Mouse (Mus musculus): Measurements from ENCODE around the gene Tph2.
"Not testable (repeated sequence)": the region's sequence is repeated elsewhere in the genome, so short reads cannot be mapped to it uniquely, and the experiment has no call there.

Gene Tph2

GRCm38 (mm10) chr10:115184697-115185096 lies at the start of gene Tph2:
Gene Tph2, minus strand, starts transcription at chr10:115185022.
- in situ Hi-C loops (cut with MboI) = no loop called here

GRCm38 (mm10) chr10:115233798-115234197 lies 49.0 kb upstream of the Tph2 start:
- in situ Hi-C loops (cut with MboI) = no loop called here

- in situ Hi-C loops (cut with MboI) = no loop called here
Observed at GRCm38 (mm10) chr10:115232513-115232912, 47.7 kb upstream of the Tph2 start.

- in situ Hi-C loops (cut with MboI) = no loop called here
Observed at GRCm38 (mm10) chr10:115229023-115229422, 44.2 kb upstream of the Tph2 start.

- in situ Hi-C loops (cut with MboI) = no loop called here
Observed at GRCm38 (mm10) chr10:115226586-115226985, 41.8 kb upstream of the Tph2 start.

- in situ Hi-C loops (cut with MboI) = no loop called here
Observed at GRCm38 (mm10) chr10:115223845-115224244, 39.0 kb upstream of the Tph2 start.

- in situ Hi-C loops (cut with MboI) = no loop called here
Observed at GRCm38 (mm10) chr10:115212916-115213580, 28.2 kb upstream of the Tph2 start.

- in situ Hi-C loops (cut with MboI) = no loop called here
Observed at GRCm38 (mm10) chr10:115205825-115206224, 21.0 kb upstream of the Tph2 start.

- in situ Hi-C loops (cut with MboI) = no loop called here
Observed at GRCm38 (mm10) chr10:115205284-115205683, 20.5 kb upstream of the Tph2 start.

GRCm38 (mm10) chr10:115191214-115191613 lies 6.4 kb upstream of the Tph2 start:
- in situ Hi-C loops (cut with MboI) = no loop called here

- in situ Hi-C loops (cut with MboI) = no loop called here
Observed at GRCm38 (mm10) chr10:115187390-115187789, 2.6 kb upstream of the Tph2 start.

- in situ Hi-C loops (cut with MboI) = no loop called here
Observed at GRCm38 (mm10) chr10:115181034-115181433, 3.8 kb downstream of the Tph2 start.

GRCm38 (mm10) chr10:115178019-115178418 lies 6.8 kb downstream of the Tph2 start:
- in situ Hi-C loops (cut with MboI) = not testable (repeated sequence)

- in situ Hi-C loops (cut with MboI) = no loop called here
Observed at GRCm38 (mm10) chr10:115175591-115175991, 9.2 kb downstream of the Tph2 start.

- in situ Hi-C loops (cut with MboI) = no loop called here
Observed at GRCm38 (mm10) chr10:115173336-115173735, 11.5 kb downstream of the Tph2 start.

- in situ Hi-C loops (cut with MboI) = no loop called here
Observed at GRCm38 (mm10) chr10:115171351-115171818, 13.4 kb downstream of the Tph2 start.

GRCm38 (mm10) chr10:115170496-115171350 lies 14.1 kb downstream of the Tph2 start:
- in situ Hi-C loops (cut with MboI) = no loop called here

GRCm38 (mm10) chr10:115169410-115169809 lies 15.4 kb downstream of the Tph2 start:
- in situ Hi-C loops (cut with MboI) = no loop called here

- in situ Hi-C loops (cut with MboI) = no loop called here
Observed at GRCm38 (mm10) chr10:115160289-115160688, 24.5 kb downstream of the Tph2 start.

- in situ Hi-C loops (cut with MboI) = no loop called here
Observed at GRCm38 (mm10) chr10:115147308-115147707, 37.5 kb downstream of the Tph2 start.

GRCm38 (mm10) chr10:115146257-115146898 lies 38.4 kb downstream of the Tph2 start:
- in situ Hi-C loops (cut with MboI) = no loop called here

- in situ Hi-C loops (cut with MboI) = no loop called here
Observed at GRCm38 (mm10) chr10:115144542-115144941, 40.3 kb downstream of the Tph2 start.

- in situ Hi-C loops (cut with MboI) = no loop called here
Observed at GRCm38 (mm10) chr10:115143641-115144040, 41.2 kb downstream of the Tph2 start.
